Mouse (Mus musculus) frontal cortex, adult 2 months (tissue): ENCODE measurements at regions not wholly inside any gene's neighbourhood (a gene's known extent, or its start where the extent isn't known, plus 50 kb on each side); places are given as distances from the start of the nearest gene placed in this dataset.

ENCODE experiments used
- DNase-seq, 2 experiments: peaks; one replicate each; pipeline ENCODE4 v3.0.0; 2022; ENCODE audit warnings: low spot score in 1 of 2; ENCODE audit errors: extremely low spot score in 1 of 2

- no peak for DNase-seq
Observed at GRCm38 (mm10) chr4:8967986-8968385, 729.1 kb upstream of the Car8 start.

- no peak for DNase-seq
Observed at GRCm38 (mm10) chr4:8965563-8965962, 726.7 kb upstream of the Car8 start.

GRCm38 (mm10) chr4:8962959-8963572 is 724.2 kb upstream of the Car8 start:
- DNase-seq = no peak

- DNase-seq = no peak
Observed at GRCm38 (mm10) chr4:8961851-8962250, 723.0 kb upstream of the Car8 start.

- DNase-seq = no peak
Observed at GRCm38 (mm10) chr4:8957771-8958170, 718.9 kb upstream of the Car8 start.

- DNase-seq = no peak
Observed at GRCm38 (mm10) chr4:8957023-8957343, 718.1 kb upstream of the Car8 start.

GRCm38 (mm10) chr4:8956312-8957022 is 717.6 kb upstream of the Car8 start:
- DNase-seq = no peak

GRCm38 (mm10) chr4:8955306-8955705 is 716.5 kb upstream of the Car8 start:
- DNase-seq = no peak

- DNase-seq = no peak
Observed at GRCm38 (mm10) chr4:8954356-8954914, 715.6 kb upstream of the Car8 start.

GRCm38 (mm10) chr4:8953181-8953580 is 714.3 kb upstream of the Car8 start:
- DNase-seq = no peak

- no peak for DNase-seq
Observed at GRCm38 (mm10) chr4:8949951-8950350, 711.1 kb upstream of the Car8 start.

GRCm38 (mm10) chr4:8949537-8949936 is 710.7 kb upstream of the Car8 start:
- DNase-seq = no peak

GRCm38 (mm10) chr4:8945116-8945515 is 706.3 kb upstream of the Car8 start:
- DNase-seq = no peak

- DNase-seq = no peak
Observed at GRCm38 (mm10) chr4:8943080-8943479, 704.2 kb upstream of the Car8 start.

GRCm38 (mm10) chr4:8938948-8939411 is 700.1 kb upstream of the Car8 start:
- DNase-seq = no peak

- DNase-seq = no peak
Observed at GRCm38 (mm10) chr4:8935899-8936298, 697.1 kb upstream of the Car8 start.

- DNase-seq = no peak
Observed at GRCm38 (mm10) chr4:8934541-8934940, 695.7 kb upstream of the Car8 start.

GRCm38 (mm10) chr4:8929346-8929745 is 690.5 kb upstream of the Car8 start:
- no peak for DNase-seq

GRCm38 (mm10) chr4:8928551-8929305 is 689.9 kb upstream of the Car8 start:
- DNase-seq = no peak

GRCm38 (mm10) chr4:8927276-8927906 is 688.5 kb upstream of the Car8 start:
- no peak for DNase-seq
